Mouse (Mus musculus): ENCODE results near the gene Pcdh7.

The Pcdh7 gene

GRCm38 (mm10) chr5:57803890-57804289 is 86.1 kb downstream of the Pcdh7 start:
- DNase-seq, result no peak

GRCm38 (mm10) chr5:57807350-57807749 is 89.6 kb downstream of the Pcdh7 start:
- no peak for DNase-seq

DNA sequence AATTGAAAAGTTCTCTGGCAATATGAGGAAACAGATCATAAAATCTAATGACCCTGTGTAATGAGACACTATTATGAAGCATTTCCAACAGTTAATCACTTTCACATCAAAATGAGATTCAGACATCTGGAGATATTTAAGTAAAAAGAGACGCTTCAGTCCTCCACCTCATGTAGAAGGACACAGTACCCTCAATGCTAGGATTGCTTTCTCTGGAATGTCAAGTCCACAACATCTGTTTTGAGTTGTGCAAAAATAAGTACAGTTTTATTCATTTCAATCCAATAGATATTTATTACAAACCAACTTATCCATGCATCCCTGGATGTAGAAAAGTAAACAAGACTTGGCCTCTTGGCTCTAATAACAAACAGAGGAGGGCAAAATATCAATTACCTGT is 92.9 kb downstream of the Pcdh7 start:
- DNase-seq, result no peak

DNA sequence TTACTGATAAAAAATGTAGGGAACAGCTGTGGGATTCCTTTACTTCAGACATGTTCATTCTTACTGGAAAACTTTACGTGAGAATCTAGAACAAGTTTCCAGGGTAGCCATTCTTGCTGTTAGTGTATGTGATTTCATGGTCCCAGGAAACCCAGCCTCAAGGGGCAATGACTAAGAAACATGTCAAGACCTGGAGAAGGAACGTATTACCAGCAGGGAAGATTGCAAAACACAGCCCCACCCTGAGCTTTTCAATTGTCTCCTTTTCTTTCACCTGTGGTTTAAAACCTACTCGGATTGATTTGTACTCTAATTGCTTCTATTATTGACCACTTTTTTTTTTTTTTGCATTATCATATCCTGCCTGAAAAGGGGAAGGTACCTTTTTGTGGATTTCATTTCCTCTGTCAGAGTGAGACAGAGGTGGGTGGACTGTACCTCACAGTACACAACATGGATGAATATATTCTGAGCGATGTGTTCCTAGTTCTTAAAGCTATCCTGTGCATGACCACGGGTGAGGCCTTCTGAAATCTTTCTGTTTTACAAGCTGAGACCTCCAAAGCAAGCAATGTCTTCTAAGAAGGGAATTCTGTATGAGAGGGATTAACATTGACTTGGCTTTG is 98.3 kb downstream of the Pcdh7 start:
- no peak for DNase-seq

DNA sequence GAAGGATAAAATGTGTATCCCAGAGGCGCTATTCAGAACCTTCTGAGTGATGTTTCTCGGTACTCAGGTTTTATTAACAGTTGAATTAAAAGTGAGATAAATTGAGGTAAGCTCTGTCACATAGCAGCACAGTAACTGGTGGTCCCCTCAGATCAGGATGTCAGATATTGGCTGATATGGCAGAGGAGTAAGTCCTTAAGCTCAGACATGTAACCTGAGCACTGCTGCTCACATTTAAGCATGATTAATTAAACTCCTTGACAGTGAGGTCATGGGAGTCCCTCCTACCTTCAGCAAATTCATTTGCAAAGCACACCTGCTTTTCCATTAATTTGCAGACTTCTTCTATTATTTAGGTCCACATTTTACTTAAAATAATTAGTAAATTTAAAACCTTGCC is 102.0 kb downstream of the Pcdh7 start:
- no peak for DNase-seq

GRCm38 (mm10) chr5:57821099-57821498 is 103.3 kb downstream of the Pcdh7 start:
- no peak for DNase-seq

DNA sequence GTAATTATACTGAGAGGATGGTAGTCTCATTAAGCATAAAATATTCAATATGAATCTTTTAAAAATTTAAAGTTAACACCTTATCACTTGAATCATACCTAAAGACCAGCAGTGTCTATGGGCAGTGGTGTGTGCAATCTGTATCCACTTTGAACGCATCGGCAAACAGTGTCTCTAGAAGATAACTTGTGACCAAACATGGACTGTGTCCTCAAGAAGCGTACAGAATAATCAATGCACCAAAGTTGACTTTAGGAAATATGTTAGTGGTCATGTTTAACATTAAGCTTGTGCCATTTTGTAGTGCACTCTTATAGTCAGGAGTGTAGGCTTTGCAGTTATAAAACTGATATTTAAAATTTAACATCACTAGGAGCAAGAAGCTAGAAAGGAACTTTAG is 110.7 kb downstream of the Pcdh7 start:
- no peak for DNase-seq

- DNase-seq, result no peak
These were observed 119.4 kb downstream of the Pcdh7 start for GRCm38 (mm10) chr5:57837150-57837549.

DNA sequence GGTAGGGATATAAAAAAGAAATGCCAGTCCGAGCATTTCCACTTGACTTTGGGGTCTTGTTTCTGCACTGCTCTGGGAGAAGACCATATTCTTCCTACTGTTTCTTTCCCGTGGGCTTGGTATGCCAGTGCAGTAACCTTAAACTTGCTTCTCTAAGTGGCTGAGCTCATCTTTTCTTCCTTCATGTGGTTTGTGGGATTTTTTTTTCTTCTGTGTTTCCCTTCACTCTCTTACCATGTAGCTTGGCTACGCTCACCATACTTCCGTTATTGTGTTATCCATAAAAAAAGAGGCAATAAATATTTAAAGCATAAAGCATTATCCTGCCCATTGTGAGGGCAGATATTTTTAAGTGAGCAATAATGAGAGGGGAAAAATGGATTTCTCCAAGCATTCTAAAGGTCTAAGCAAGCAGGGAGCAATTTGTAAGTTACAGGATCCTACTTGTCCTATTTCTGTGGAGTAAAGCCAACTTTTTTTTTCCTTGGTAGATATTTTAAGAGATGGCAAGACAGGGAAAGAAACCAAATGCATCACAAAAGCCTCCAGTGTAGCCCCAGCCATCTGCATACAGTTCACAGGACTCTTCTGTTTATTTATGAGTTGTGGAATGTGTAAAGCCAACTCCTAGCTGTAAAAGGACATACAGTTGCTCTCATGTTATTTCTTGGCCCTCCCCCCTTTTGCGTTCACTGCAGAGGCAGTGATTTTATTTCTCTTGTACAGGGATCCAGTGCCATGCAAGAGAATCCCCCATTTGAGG is 123.8 kb downstream of the Pcdh7 start:
- DNase-seq, result no peak

- DNase-seq, result no peak
These were observed 129.7 kb downstream of the Pcdh7 start for GRCm38 (mm10) chr5:57847500-57847899.

DNA sequence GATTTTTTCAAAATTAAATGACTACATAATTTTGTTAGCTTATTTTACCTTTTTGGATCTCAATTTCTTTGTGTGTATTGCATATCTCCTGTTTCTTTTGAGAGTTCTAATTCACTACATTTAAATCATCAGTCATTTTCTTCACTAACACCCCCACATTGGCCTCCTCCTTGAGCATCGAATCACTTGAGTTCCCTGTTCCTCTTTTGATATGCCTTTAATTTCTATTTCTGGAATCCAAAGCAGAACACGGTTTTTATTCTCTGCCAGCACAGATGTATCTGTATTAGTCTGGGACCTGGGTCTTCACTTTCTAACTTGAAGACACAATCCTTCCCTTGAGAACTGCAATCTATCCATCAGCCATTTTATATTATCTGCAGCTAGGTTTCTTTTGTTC is 132.3 kb downstream of the Pcdh7 start:
- no peak for DNase-seq

GRCm38 (mm10) chr5:57857316-57857715 is 139.5 kb downstream of the Pcdh7 start:
- no peak for DNase-seq

- no peak for DNase-seq
These were observed 146.5 kb downstream of the Pcdh7 start for GRCm38 (mm10) chr5:57864254-57864653.

- DNase-seq, result no peak
These were observed 147.5 kb downstream of the Pcdh7 start for GRCm38 (mm10) chr5:57865256-57865655.

DNA sequence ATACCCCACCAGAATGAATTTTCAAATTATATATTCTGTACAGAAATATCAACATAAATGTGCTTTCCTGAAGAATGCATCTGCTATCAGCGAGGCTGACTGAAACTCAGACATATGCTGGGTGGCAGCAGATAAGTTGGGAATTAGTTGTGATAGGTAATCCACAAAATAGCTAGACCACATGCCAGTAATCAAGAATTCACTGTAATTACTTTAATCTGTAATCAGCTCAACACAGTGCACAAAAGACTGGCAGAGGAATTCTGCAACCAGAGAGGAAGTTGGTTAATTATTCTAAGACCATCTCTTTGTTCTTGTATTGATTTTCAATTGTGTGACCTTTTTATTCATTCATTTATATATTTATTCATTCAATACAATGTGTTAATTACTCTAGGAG is 148.3 kb downstream of the Pcdh7 start:
- no peak for DNase-seq

- no peak for DNase-seq
These were observed 150.1 kb downstream of the Pcdh7 start for GRCm38 (mm10) chr5:57867906-57868305.

DNA sequence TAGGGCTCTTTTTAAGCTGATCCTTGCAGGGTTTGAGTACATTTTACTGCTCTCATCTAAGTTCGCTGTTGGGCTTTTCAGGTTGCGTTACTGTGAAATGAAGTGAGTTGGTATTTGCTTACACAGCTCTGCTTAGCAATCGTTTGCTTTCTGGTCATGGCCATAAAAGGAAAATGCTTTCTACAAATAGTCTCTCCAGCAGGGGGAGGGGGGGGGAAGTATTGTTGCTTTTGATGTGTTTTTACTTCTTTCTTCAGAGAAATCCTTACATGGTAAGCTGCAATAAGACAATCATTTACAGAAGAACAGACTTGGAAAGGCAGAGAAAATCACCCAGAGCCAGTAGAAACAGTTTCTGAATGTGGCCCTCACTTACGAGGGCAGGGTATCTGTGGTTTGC is 150.9 kb downstream of the Pcdh7 start:
- DNase-seq, result no peak

DNA sequence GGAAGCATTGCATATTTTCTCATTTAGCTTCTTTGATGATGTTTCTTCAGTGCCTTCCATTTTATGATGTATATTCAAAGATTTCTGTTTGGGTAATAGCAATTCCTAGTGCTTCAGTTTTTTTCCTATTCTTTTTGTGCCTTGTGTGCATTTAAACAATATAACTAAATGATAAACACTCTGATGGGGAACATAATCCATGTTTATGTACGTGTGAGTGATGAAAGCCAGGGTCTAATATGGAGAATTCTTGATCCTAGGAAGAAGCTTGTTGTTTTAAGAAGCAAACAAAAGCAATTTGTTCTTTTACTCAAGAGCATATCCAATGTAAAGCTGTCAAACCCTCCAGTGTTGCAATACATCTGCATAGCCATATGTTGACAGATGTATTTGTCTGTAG is 153.0 kb downstream of the Pcdh7 start:
- no peak for DNase-seq

DNA sequence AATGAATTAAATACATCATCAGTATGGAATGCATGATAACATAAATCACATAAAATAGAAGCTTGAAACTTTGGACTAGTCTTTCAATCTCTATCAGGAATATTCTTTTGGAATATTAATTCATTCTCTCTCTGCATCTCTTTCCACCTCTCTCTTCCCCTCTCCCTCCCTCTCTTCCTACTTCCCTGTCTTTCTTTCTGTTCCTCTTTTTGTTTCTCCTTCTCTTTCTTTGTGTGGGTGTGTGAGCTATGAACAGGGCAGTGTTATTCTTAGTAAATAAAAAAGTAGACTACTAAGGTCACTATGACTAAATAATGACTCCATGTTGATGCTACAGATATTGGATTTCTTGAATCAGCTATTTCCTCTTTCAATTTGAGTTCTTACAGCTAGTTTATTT is 167.2 kb downstream of the Pcdh7 start:
- no peak for DNase-seq

DNA sequence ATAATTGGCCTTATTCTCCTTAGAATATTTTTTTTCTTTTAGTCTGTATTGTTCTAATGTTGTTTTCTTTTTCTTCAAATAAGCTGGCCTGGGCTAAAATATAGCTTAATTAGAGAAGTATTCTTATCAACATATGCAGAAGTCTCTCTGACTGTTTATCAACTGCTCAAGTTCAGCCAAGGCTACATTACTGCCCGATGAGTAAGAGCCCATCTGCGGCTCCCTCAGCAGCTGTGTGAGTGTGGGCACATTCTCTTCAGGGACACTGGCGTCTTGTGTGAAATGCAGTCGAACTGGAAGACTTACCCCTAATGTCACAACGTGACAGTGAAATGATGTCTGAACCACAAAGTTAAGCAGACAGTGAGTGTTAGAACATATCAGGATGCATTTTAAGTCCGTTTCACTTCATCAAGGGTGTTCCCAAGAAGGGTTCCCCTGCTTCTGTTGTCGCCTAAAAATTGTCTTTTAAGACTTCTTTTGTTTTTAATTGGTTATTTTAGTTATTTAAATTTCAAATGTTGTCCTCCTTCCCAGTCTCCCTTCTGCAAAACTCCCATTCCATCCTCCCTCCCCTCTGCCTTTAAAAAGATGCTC is 181.3 kb downstream of the Pcdh7 start:
- no peak for DNase-seq

GRCm38 (mm10) chr5:57907218-57907617 is 189.5 kb downstream of the Pcdh7 start:
- no peak for DNase-seq

DNA sequence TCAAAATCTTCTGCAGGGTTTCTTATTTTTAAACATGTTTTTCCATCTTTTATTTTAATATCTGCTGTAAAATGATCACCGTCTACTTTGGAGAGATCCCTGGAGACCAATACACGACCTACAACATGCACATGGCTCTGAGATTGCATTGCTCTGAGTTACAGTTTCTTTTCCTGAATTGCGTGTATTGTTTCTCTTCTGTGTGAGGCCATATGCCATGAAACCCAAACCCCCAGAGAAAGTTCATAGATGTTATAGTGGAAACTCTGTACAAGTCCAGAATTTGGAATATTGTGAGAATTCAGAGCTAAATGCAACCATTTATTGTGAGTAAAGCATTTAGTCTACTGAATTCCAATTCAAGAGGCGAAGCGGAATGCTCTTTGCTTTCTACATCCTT is 203.4 kb downstream of the Pcdh7 start:
- DNase-seq, result no peak

GRCm38 (mm10) chr5:57931331-57931730 is 213.6 kb downstream of the Pcdh7 start:
- DNase-seq, result no peak

DNA sequence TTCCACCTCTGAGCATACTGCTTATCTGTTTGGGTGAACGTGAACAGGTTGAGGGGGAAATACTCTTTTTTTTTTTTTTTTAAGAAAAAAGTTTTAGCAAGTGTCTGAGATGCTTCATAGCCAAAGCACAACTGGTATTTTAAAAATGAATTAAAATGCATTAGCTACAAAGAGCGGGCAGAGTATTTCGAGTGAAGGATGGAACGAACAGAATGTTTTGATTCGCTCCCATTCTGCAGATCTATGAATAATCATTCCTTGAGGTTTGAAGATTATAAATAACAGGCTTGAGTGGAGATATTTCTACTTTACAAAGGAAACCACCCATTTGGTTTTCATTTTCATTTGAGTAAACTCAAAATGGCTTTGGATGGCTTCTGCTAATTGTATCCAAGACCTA is 214.0 kb downstream of the Pcdh7 start:
- no peak for DNase-seq
